Mouse (Mus musculus): ENCODE measurements around the gene Tra2a.

- no peak for TF ChIP-seq CTCF (IDR thresholded peaks at IDR 0.05)
- TF ChIP-seq EP300 (IDR thresholded peaks at IDR 0.05), result no peak
Observed at GRCm38 (mm10) chr6:49214928-49215747, 48.7 kb downstream of the Tra2a start, which contains the start of gene Igf2bp3.
